Mouse (Mus musculus) C2C12 (cell line): ENCODE measurements around the gene Nras. TPM values are rescaled to one million over a fixed set of nuclear protein-coding genes. Genes with fewer than 3 reads are reported as not detected.

ENCODE experiments used
- H3K27me3 ChIP-seq: one replicate; pipeline ENCODE4 v1.6.1; 2011; ENCODE audit not compliant: control insufficient read depth, insufficient read depth, insufficient read length
- H3K36me3 ChIP-seq: one replicate; pipeline ENCODE4 v1.6.1; 2011; ENCODE audit not compliant: control insufficient read depth, insufficient read depth
- H3K4me3 ChIP-seq: one replicate; pipeline ENCODE4 v1.5.1; 2011; ENCODE audit warnings: mild to moderate bottlenecking, control low read depth; ENCODE audit not compliant: poor library complexity, insufficient read depth, severe bottlenecking
- H3K79me2 ChIP-seq: one replicate; pipeline ENCODE4 v1.6.1; 2011; ENCODE audit not compliant: control insufficient read depth, insufficient read depth
- H3K79me3 ChIP-seq: one replicate; pipeline ENCODE4 v1.6.1; 2011; ENCODE audit warnings: low read depth, control low read depth
- H3ac ChIP-seq: one replicate; pipeline ENCODE3; 2011; ENCODE audit warnings: low read depth; ENCODE audit not compliant: control insufficient read depth, insufficient read length
- CEBPB ChIP-seq: IDR thresholded peaks from one replicate; pipeline ENCODE4 v1.6.1; 2011; ENCODE audit warnings: low read depth, mild to moderate bottlenecking, control low read depth, moderate library complexity
- CTCF ChIP-seq: IDR thresholded peaks from one replicate; pipeline ENCODE4 v1.5.1; 2011; ENCODE audit not compliant: control insufficient read depth, insufficient read depth, insufficient read length
- FOSL1 ChIP-seq: IDR thresholded peaks from one replicate; pipeline ENCODE4 v1.8.0; 2011; ENCODE audit warnings: mild to moderate bottlenecking, low read length; ENCODE audit not compliant: poor library complexity, insufficient read depth, severe bottlenecking
- MAX ChIP-seq: IDR thresholded peaks from one replicate; pipeline ENCODE4 v1.6.1; 2011; ENCODE audit warnings: mild to moderate bottlenecking, control low read depth
- MYOD1 ChIP-seq: IDR thresholded peaks from one replicate; pipeline ENCODE4 v1.6.1; 2011; ENCODE audit warnings: low read depth; ENCODE audit not compliant: control insufficient read depth, insufficient read length
- MYOG ChIP-seq: IDR thresholded peaks from one replicate; pipeline ENCODE4 v1.6.1; 2011; ENCODE audit not compliant: control insufficient read depth, insufficient read length; ENCODE audit errors: extremely low read depth
- USF1 ChIP-seq: IDR thresholded peaks from one replicate; pipeline ENCODE4 v1.6.1; 2011; ENCODE audit warnings: low read depth, mild to moderate bottlenecking, control low read depth, moderate library complexity
- long read RNA-seq, 2 experiments: library from polyadenylated mRNA; unstranded; transcript quantifications; one replicate each; pipeline ENCODE4 v2.0.0; 2019 to 2020
- polyA plus RNA-seq: library from polyadenylated mRNA; unstranded; fragments of >200 nt; fragmentation: generic; extraction: Trizol; gene quantifications from one replicate; pipeline ENCODE4 v1.2.1, GENCODE M21; 2012; ENCODE audit warnings: missing spikeins

Nras gene
- polyA plus RNA-seq = 57.3 TPM
- long read RNA-seq, experiment 1, full-length matches to known transcripts = 40 of 136 reads
- long read RNA-seq, experiment 1, partial matches to known transcripts = 5 of 136 reads
- long read RNA-seq, experiment 1, other reads (novel, unspliced or antisense) = 91 of 136 reads
- long read RNA-seq, experiment 2, full-length matches to known transcripts = 454 of 501 reads
- long read RNA-seq, experiment 2, partial matches to known transcripts = 17 of 501 reads
- long read RNA-seq, experiment 2, other reads (novel, unspliced or antisense) = 30 of 501 reads

DNA sequence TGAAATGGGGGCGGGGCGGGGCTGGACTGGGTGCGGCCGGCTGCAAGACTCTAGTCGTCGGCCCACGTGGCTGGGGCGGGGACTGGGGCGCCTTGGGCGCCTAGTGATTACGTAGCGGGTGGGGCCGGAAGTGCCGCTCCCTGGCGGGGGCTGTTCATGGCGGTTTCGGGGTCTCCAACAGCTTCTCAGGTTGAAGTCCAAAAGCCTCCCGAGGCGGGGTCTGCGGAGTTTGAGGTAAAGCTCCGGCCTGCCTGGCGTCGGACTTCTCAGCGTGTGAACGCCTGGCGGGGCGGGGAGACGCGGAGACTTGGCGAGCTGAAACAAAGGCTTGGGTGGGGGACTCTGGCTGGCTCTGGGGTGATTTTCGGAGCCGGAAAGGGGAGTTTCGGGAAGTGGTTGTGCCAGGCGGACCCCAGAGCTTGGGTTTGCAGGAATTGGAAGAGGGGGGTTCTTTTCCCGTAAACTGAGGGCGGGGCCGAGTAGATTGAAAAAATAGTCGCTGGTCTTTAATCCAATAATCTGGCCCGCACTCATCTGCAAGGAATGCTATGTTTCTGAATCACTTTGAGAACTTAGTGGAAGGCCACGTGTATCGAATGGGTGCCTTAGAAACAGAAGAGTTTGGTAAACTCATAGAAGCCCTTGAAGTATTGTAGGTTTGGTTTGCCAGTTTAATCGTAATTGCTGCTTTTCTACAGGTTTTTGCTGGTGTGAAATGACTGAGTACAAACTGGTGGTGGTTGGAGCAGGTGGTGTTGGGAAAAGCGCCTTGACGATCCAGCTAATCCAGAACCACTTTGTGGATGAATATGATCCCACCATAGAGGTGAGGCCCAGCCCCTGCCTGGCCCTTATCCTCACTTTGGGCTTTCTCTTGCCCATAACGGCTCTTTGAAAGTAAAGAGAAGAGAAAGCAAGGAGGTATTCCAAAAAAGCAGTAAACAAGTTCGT is at the start of gene Nras:
TSS of gene Nras (plus strand) at position 79 of the 951 bp plus-strand sequence.
- Histone ChIP-seq H3K79me3 (peaks cover 28% of the 10 kb centered on the region), H3K27me3 (no peaks in the 10 kb centered on the region), H3ac (peak within 1 kb of the TSS; percentile 93), H3K36me3 (peaks cover 86% of the 10 kb centered on the region), H3K4me3 (peak within 1 kb of the TSS; percentile 76), H3K79me2 (peaks cover 52% of the 10 kb centered on the region)
- TF ChIP-seq CEBPB (no peak), MAX (peak; percentile 76), MYOD1 (no peak), USF1 (peak; percentile 76), FOSL1 (no peak), MYOG (no peak)

DNA sequence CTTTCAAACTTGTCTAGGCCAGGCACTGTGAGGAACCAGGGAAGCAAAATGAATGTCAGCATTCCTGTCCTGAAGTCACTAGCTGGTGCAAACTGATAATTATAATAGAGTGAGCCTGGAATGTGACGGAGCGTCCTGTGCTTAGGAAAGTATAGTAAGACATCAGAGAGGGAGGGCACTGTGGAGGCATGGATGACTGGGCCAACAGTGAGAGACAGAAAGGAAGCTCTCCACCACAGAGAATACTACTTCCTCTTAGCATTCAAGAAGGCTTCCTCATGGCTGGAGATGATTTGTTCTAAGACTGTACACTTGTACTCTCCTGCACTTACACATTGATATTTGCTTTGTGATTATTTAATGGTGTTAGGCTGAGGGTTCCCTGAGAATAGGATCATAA is 40.7 kb upstream of the Nras start:
- no peak for TF ChIP-seq CEBPB
- TF ChIP-seq USF1 = no peak
- no peak for TF ChIP-seq MAX
- TF ChIP-seq CTCF = no peak
- TF ChIP-seq MYOG = no peak
- TF ChIP-seq MYOD1 = no peak
- TF ChIP-seq FOSL1 = no peak
- Histone ChIP-seq H3K36me3 (no peaks in the 10 kb centered on the region), H3K79me2 (peaks cover 20% of the 10 kb centered on the region), H3K79me3 (peaks cover 15% of the 10 kb centered on the region), H3K27me3 (no peaks in the 10 kb centered on the region), H3ac (no peak overlapping the region), H3K4me3 (no peak overlapping the region)

DNA sequence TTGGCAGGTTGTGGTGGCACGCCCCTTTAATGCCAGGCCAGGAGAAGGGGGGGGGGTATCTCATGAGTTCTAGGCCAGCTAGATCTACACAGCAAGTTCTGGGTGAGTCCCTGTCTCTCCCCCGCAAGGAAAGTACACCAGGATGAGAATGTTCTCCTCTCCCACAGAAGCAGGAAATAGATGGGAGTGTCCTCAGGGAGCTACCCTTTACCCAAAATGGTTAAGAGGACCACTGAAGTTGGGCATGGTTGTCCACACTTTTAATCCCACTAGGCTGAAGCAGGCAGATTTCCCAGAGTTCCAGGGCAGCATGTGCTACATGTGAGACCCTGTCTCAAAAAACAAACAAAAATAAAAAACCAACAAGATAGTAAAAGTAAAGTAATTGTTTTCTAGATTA is 38.6 kb upstream of the Nras start:
- TF ChIP-seq CTCF (no peak), MYOG (no peak), CEBPB (no peak), MYOD1 (no peak), USF1 (no peak), MAX (no peak), FOSL1 (no peak)
- Histone ChIP-seq H3K36me3 (peaks cover 7% of the 10 kb centered on the region), H3K4me3 (no peak overlapping the region), H3K27me3 (no peaks in the 10 kb centered on the region), H3K79me3 (peaks cover 32% of the 10 kb centered on the region), H3ac (no peak overlapping the region), H3K79me2 (peaks cover 41% of the 10 kb centered on the region)

DNA sequence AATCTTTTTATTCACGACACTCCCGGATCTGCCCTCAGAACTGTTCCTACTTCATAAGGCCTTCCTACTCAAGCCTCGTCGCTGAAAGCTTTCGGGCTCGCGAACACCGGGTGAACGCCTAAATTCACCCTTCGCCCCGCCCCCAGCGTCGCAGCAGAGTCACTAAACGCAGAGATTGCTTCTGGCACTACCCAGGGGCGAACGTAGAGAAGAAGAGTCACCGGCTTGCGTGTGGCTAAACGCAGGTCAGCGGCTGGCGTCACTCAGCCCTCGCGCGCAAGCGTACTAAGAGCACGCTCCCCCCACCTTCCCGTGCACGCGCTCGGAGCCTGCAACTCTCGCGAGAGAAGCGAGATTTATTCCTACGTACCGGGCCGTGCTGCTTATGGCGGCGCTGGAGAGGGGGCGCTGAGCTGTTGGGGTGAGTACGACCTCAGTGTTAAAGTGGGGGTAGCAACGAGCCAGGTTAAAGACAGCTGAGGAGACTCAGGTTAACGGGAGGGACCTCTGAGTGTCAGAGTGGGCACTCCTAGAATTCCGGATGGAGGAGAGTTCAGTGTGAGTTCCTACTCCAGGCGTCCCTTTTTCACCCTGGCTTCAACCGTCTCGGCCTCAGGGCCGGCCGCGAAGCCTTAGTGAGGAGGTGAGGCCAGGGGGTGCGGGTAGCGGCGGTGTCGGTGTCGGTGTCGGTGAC is 37.7 kb upstream of the Nras start, which contains the start of gene Csde1:
TSS of gene Csde1 (plus strand) at position 178 of the 694 bp plus-strand sequence.
- peaks cover 11% of the 10 kb centered on the region for H3K36me3 ChIP-seq
- no peak for TF ChIP-seq USF1
- peak; percentile 56 for TF ChIP-seq MAX
- H3K79me3 ChIP-seq = peaks cover 41% of the 10 kb centered on the region
- H3K79me2 ChIP-seq = peaks cover 50% of the 10 kb centered on the region
- peak within 1 kb of the TSS; percentile 96 for H3ac ChIP-seq
- H3K4me3 ChIP-seq = peak within 1 kb of the TSS; percentile 100
- no peaks in the 10 kb centered on the region for H3K27me3 ChIP-seq

DNA sequence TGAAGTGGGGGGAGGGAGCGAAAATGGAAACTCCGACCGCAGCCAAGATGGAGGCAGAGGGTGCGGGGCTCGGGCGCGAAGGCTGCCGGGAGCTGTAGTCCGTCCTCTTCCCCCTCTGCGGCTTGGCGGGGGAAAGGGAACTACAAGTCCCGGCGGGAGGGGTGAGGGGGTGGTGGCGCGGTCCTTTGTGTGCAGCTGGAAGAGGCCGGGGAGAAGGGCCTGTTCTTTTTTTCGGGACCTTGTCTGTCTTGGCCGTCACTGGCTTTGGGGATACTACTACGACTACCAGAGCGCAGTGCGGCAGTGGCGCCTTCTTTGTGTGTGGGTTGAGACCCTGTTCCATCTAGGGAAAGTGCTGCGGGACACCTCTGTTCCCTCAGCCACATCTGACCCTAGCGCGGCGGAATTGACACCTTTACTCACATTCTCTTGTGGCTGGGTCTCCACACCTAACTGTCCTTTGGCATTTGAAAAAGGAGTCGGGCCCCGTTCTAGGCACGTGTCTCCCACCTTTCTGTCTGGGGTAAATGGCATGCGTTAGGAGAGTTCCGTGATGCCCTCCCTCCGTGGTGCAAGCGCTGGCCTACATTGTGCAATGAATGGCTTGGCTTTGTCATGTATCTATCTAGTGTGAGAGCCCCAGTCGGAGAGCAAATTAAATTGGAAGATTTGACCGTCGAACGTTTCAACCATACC is 37.0 kb upstream of the Nras start:
- peak overlapping the region; percentile 96 for H3ac ChIP-seq
- peaks cover 57% of the 10 kb centered on the region for H3K79me2 ChIP-seq
- H3K36me3 ChIP-seq = peaks cover 16% of the 10 kb centered on the region
- peak overlapping the region; percentile 100 for H3K4me3 ChIP-seq
- H3K79me3 ChIP-seq = peaks cover 48% of the 10 kb centered on the region
- H3K27me3 ChIP-seq = no peaks in the 10 kb centered on the region
- peak; percentile 79 for TF ChIP-seq CEBPB
- TF ChIP-seq USF1 = no peak
- TF ChIP-seq MYOD1 = no peak
- TF ChIP-seq FOSL1 = no peak
- TF ChIP-seq CTCF = no peak
- TF ChIP-seq MYOG = no peak
